Mouse (Mus musculus): ENCODE measurements around the gene Gspt1.
A peak's percentile ranks its signal among the peaks of the same experiment; 100 is the strongest.

Gspt1 gene

GRCm38 (mm10) chr16:11202571-11203554 is 51.3 kb downstream of the Gspt1 start, which contains the start of gene Rsl1d1:
Gene Rsl1d1, minus strand, starts transcription at chr16:11203331.
- peak; percentile 87 for DNase-seq (ENCODE audit: low spot score)

GRCm38 (mm10) chr16:11201740-11202394 is 52.3 kb downstream of the Gspt1 start:
- no peak for DNase-seq (ENCODE audit: low spot score)

- no peak for DNase-seq (ENCODE audit: low spot score)
These were observed 53.9 kb downstream of the Gspt1 start for GRCm38 (mm10) chr16:11200247-11200646.

DNA sequence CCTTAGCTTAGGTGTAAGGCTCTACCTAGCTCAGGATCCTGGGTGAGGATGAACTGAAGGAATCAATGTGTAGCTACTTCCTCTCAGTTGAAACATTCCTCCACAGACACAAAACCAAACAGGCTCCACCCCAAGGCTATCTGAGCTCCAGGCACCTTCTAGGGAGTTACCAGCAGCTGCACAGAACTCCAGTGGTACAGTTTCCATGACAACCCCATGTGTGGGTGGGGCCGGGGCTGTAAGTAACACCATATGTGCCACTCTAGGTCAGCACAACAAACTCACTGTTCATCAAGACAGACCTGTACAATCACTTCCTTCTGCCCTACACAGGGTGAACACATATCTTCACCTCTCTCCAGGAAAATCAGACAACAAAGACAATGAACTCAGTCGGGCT is 55.7 kb downstream of the Gspt1 start:
- no peak for DNase-seq (ENCODE audit: low spot score)

- DNase-seq (ENCODE audit: low spot score): no peak
These were observed 57.1 kb downstream of the Gspt1 start for GRCm38 (mm10) chr16:11197052-11197451.

DNA sequence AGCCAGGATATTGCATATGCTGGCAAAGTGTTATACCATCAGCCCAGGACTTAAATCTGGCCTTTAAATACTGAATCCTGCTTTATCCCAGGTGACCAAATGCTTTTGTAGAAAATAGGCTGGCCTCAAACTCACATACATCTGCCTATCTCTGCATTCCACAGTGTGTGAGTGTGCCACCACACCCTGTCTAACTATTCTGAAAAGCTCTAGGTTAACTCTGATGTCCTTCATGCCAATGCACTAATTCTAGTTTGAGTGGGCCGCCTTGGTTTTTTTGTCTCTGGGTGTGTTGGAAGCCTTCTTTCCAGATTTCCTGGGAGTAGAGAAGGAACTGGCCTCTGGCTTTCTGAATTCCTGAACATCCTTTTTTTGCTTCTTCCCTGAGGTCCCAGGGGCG is 60.9 kb downstream of the Gspt1 start:
- DNase-seq (ENCODE audit: low spot score): no peak

GRCm38 (mm10) chr16:11190150-11190549 is 64.0 kb downstream of the Gspt1 start:
- DNase-seq (ENCODE audit: low spot score): no peak

DNA sequence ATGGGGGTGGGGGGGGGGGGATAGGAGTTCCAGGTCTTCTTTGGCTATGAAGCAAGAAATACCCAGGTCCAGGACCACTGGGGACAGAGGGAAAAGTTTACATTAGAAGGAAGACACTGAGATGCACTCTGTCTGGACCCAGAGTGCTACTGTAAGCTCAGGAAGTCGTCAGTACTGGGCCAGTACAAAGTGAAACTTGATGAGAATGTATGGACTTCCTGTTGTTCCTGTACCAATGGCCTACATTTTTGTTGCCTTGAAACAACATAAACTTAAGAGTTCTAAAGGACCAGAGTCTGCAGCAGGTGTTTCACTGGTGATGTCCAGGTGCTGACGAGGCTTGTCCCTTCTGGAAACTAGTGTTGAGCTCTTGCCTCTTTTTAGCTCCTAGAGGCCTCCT is 76.7 kb downstream of the Gspt1 start:
- no peak for DNase-seq (ENCODE audit: low spot score)

GRCm38 (mm10) chr16:11176884-11177244 is 77.3 kb downstream of the Gspt1 start:
- DNase-seq (ENCODE audit: low spot score): no peak

GRCm38 (mm10) chr16:11176208-11176883 is 77.8 kb downstream of the Gspt1 start, which contains the start of gene Zc3h7a:
Gene Zc3h7a, minus strand, starts transcription at chr16:11176393.
- peak; percentile 84 for DNase-seq (ENCODE audit: low spot score)

DNA sequence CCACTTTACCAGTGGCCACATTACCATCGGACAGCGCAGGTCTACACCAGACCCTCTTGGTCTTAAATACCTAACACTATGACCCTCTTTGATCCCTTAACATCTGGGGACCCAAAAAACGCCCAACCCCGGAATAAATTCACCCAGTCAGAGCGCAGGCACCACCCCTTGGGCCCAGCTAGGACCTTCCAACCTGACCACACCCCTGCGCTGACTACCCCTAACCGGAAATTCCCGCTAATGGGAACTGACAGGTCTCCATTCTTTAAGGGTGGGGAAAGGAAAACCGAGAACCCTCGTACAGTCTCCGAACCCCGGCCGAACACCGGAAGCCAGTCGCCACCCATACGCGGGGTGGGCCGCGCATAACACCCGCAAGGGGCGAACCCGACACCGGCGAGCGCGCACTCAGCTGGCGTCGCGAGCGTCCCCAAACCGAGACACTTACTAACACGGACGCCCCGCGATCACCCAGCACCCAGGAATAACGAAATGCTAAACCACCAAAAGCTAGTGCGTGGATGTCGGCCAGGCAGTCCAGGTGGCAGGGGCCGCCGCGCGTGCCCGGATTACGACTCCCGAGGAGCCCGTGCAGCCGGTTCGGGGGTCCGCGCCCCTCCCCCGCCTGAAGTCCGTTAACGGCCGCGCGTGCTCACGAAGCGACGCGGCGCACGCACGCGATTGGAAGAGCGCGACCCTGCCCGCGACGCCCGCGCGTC is 78.5 kb downstream of the Gspt1 start:
- no peak for DNase-seq (ENCODE audit: low spot score)

- no peak for DNase-seq (ENCODE audit: low spot score)
These were observed 79.0 kb downstream of the Gspt1 start for GRCm38 (mm10) chr16:11175100-11175488.

DNA sequence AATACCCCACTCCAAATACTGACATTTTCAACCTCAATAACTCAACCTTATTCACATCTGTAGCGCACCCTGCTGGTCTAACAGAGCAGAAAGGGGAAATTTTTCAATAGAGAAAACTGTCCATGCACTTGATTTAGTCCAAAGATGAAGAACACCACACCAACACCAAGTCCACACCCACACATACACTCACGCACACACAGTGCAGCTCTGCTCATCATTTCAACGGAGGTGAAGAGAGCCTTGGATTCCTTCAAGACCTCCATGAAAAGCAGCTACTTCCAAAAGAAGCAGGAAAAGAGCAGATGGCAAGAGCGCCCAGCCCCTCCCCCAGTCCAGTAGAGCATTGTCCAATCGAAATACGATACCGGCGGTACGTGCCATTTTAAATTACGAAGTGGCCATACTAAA is 79.4 kb downstream of the Gspt1 start:
- DNase-seq (ENCODE audit: low spot score): peak; percentile 31

- DNase-seq (ENCODE audit: low spot score): no peak
These were observed 82.4 kb downstream of the Gspt1 start for GRCm38 (mm10) chr16:11171679-11172078.
